Mouse (Mus musculus) spleen, adult 2 months (tissue): ENCODE measurements around the gene Pitpnb.

ENCODE experiments used
- CTCF ChIP-seq: fragments of 200-500 bp; IDR thresholded peaks from 2 replicates; pipeline ENCODE4 v1.5.1; 2011; ENCODE audit warnings: mild to moderate bottlenecking, inconsistent platforms; ENCODE audit not compliant: insufficient read depth, insufficient read length, insufficient replicate concordance; ENCODE audit errors: extremely low read depth
- POLR2A ChIP-seq: fragments of 200-500 bp; IDR thresholded peaks from 2 replicates; pipeline ENCODE4 v1.6.1; 2011; ENCODE audit warnings: low read depth, low read length, inconsistent platforms

GRCm38 (mm10) chr5:111422058-111422800 is 91.7 kb downstream of the Pitpnb start:
- TF ChIP-seq CTCF (no peak), POLR2A (no peak)
